Mouse (Mus musculus): ENCODE measurements around the gene Fcnb.

Fcnb gene

DNA sequence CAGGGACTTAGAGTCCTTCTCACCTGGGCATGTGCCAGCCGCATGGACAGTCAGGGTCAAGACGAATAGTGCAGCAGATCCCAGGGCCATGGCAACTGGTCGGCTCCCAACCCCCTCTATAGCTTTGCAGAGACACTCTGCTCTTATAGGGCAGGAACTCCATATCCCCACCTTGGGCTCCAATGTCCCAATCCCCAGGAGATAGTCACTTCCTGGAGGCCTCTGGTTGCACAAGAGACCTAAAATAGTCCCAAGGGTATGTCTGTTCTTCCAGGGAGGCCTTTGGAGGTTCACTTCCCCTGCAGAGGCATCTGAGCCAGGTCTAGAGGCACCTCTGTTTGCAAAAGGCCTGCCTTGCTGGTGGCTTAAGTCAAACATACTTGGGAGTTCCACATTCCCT lies at the start of gene Fcnb:
Fcnb (minus strand) TSS at position 118 of the 400 bp plus-strand sequence.
- in situ Hi-C loops (cut with MboI, MseI) = no loop called here

- in situ Hi-C loops (cut with MboI, MseI) = no loop called here
Observed at GRCm38 (mm10) chr2:28133833-28134232, 49.1 kb upstream of the Fcnb start.

- in situ Hi-C loops (cut with MboI, MseI) = no loop called here
Observed at GRCm38 (mm10) chr2:28132117-28132516, 47.4 kb upstream of the Fcnb start.

DNA sequence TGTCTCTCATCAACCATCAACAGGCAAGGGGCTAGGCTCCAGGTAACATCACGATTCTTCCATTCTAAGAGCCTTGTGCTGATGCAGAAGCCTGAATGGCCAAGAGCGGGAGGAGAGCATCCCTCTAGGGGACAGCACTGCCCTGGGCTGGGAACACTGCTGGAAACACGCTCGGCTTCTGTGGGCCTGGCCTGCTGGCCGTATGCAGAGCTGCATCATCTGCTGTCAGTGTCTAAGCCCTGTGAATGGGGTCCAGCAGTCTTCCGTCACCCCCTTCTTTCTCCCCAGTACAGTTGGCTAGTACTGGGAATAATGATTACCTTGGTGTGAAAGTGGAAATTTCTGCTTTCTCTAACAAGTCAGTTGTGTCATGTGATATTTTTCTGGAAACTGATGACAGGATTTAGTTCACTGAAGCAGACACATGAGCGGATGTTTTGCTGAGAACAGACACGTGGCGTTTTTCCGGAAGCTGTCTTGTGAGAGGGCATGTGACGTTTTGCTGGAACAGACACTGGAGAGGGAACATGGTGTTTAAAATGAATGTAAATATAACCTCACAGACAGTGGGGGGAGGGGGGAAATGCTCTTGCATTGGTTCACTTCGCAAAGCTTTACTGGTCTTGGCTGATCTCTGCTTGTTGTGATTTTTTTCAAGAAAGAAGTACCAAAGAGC lies 42.2 kb upstream of the Fcnb start:
- in situ Hi-C loops (cut with MboI, MseI) = no loop called here

DNA sequence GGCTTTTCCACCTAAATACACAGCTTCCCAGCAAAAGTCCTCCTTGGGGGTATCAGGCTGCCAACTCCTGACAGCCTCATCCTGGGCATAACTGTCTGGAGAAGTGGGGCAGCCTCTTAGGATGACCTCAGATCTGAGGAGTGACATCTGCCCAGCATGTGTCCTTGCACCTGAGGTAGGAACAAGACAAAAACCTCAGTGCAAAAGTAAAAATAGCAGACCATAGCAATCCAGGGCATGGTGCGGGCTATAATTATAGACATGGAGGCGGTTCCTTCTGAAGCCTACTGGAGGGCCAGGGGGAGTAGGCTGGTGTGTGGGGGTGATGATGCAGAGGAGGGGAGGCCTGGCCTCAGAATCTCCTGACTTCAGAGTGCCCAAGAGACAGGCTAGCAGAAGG lies 39.2 kb upstream of the Fcnb start:
- in situ Hi-C loops (cut with MboI, MseI) = no loop called here

- in situ Hi-C loops (cut with MboI, MseI) = no loop called here
Observed at GRCm38 (mm10) chr2:28121309-28121708, 36.6 kb upstream of the Fcnb start.

DNA sequence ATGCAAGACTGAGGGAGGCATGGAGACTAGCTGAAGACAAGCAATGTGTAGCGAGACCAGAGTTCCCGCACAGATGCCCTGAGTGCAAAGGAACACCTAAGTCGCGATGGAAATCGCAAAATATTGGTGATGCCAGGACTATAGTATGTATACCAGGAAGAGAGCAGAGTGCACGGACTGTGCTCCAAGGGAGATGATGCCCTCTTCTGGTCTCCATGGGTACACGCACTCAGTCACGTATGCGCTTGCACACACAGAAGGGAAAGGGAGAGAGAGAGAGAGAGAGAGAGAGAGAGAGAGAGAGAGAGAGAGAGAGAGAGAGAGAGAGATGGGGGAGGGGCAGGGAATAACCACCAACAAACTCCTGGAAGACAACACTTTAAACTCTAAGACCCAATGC lies 35.7 kb upstream of the Fcnb start:
- in situ Hi-C loops (cut with MboI, MseI) = no loop called here

- in situ Hi-C loops (cut with MboI, MseI) = no loop called here
Observed at GRCm38 (mm10) chr2:28118518-28119116, 33.9 kb upstream of the Fcnb start.

GRCm38 (mm10) chr2:28117490-28118308 lies 33.0 kb upstream of the Fcnb start:
- in situ Hi-C loops (cut with MboI, MseI) = no loop called here

- in situ Hi-C loops (cut with MboI, MseI) = no loop called here
Observed at GRCm38 (mm10) chr2:28108763-28109162, 24.1 kb upstream of the Fcnb start.

- in situ Hi-C loops (cut with MboI, MseI) = no loop called here
Observed at GRCm38 (mm10) chr2:28106002-28106401, 21.3 kb upstream of the Fcnb start.

GRCm38 (mm10) chr2:28103653-28104052 lies 19.0 kb upstream of the Fcnb start:
- in situ Hi-C loops (cut with MboI, MseI) = no loop called here

GRCm38 (mm10) chr2:28101892-28102291 lies 17.2 kb upstream of the Fcnb start:
- in situ Hi-C loops (cut with MboI, MseI) = no loop called here

DNA sequence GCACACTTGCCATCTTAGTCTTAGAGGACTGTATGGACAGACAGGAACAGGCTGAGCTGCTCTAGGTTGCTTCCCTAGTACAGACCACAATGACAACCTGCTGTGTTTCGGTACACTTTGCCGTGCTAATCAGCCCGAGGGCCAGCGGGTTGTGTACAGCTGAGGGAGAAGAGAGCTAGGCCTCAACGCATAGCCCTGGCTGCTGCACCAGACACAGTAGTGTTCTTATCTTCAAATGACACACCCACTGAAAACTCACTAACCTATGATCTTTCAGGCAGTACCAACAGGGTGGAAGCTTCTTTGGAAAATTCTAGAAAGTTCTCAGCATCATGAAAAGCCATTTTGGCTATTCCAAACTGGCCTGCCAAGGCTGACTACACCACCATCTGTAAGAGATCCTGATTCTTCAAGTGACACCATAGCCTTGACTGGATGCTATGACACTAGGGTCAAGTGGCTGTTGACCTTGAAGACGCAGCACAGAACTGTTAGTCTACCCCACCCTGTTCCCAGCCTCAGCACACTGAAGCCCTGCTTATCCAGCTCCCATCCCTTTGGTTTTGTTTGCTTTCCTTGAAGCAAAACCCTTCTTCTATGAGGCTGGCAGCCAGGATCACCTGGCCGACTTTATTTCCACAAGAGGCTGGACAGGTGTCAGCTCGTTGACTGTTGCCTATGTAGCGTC lies 16.3 kb upstream of the Fcnb start:
- in situ Hi-C loops (cut with MboI, MseI) = no loop called here

- in situ Hi-C loops (cut with MboI, MseI) = no loop called here
Observed at GRCm38 (mm10) chr2:28098547-28099505, 14.1 kb upstream of the Fcnb start.

- in situ Hi-C loops (cut with MboI, MseI) = no loop called here
Observed at GRCm38 (mm10) chr2:28096751-28097309, 12.1 kb upstream of the Fcnb start.

DNA sequence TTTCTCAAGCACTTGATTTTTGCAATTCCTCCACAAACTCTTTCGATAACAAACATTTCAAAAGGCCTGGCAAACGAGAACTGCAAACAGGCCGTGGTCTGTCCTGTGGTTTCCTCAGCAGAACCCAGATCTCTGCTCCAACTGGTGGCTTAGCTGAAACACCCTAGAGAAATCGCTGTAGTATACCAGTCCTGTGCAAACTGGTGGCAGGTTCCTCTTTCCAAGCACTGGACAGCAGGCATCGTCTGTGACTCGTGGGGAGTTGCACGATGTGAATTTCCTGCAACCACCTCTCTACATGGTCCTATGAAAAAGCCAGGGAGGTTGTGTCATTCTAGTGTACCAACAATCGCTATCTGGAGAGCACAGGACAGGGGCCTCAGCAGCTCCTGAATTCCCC lies 7.4 kb upstream of the Fcnb start:
- in situ Hi-C loops (cut with MboI, MseI) = no loop called here

GRCm38 (mm10) chr2:28091042-28091441 lies 6.4 kb upstream of the Fcnb start:
- in situ Hi-C loops (cut with MboI, MseI) = no loop called here

- in situ Hi-C loops (cut with MboI, MseI) = no loop called here
Observed at GRCm38 (mm10) chr2:28090299-28091008, 5.8 kb upstream of the Fcnb start.

DNA sequence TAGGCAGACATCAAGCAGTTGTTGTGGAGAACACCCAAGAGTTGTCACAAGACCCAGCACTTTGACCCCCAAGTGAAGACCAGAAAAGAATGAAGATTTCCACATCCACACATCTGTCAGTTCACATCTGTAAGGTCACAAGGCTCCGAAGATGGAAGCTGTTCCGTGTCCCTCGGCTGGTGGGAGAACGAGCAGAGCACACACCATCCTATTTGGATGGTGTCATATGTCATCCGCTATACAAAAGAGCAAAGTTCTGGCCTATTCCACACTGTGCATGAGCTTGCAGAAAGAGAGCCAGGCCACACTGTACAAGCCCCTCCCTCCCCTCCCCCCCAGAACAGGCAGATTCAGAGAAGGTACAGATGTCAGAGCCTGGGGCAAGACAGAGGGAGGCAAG lies 4.4 kb upstream of the Fcnb start:
- in situ Hi-C loops (cut with MboI, MseI) = no loop called here

Data from T-helper 1 cell (primary cell).